Mouse (Mus musculus) liver, postnatal 0 days (tissue): Measurements from ENCODE around the gene Susd1.

Experiments used
- CTCF ChIP-seq: sonication (generic); IDR thresholded peaks from 2 replicates; pipeline ENCODE4 v1.5.1; 2016; ENCODE audit warnings: antibody characterized with exemption, low read depth
- EP300 ChIP-seq: IDR thresholded peaks from 2 replicates; pipeline ENCODE4 v1.6.1; 2016; ENCODE audit warnings: antibody characterized with exemption, low read depth, mild to moderate bottlenecking

GRCm38 (mm10) chr4:59429128-59429527 is 9.3 kb downstream of the Susd1 start:
- TF ChIP-seq CTCF (no peak), EP300 (no peak)
